Mouse (Mus musculus) frontal cortex, adult (tissue): ENCODE data around the gene Anxa4.

Source experiments
- ATAC-seq: cut with Nextera tagmentation; 2 replicates; pipeline ENCODE4 v1.9.2; 2017; ENCODE audit warnings: mild to moderate bottlenecking, moderate library complexity, mixed read lengths; ENCODE audit not compliant: low TSS enrichment

Anxa4 gene

GRCm38 (mm10) chr6:86801431-86801830, 8.0 kb upstream of the Anxa4 start:
- no peak for ATAC-seq

DNA sequence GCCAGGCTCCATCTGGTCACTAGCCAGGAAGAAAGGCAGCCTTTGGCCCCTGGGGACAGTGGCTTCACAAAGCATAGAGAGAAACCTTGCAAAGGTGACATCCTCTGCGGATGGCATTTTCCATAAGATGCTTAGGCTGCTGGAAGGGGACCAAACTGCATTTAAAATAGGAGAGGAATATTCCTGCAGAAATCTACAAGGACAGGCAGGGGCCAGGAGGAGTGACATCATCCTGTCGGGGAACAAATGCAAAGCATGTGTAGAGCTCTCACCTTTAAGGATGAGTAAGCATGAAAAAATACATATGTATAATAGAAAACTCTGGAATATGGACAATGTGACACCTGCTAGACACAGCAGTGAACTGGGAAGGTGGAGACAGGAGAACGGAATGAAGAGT, 7.1 kb upstream of the Anxa4 start:
- peak; percentile 52; the same call in 1 of the 2 replicates for ATAC-seq

DNA sequence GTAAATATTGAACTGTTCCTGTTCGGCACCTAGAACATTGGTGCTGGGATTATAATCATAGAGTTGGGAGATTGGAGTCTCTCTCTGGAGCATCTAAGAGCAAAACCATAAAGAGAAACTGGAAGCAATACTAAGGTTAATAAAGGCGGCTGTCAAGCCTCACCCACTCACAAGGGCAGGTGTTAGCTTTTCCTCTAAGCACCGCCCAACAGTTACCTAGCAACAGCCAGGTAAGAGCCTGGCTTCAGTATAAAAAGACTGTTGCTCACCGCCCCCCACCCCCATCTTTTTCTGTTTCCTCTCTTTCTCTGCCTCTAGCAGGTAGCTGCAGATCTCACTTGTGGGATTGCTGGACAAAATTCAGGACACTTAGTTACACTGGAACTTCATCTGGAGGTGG, 4.1 kb upstream of the Anxa4 start:
- no peak for ATAC-seq

DNA sequence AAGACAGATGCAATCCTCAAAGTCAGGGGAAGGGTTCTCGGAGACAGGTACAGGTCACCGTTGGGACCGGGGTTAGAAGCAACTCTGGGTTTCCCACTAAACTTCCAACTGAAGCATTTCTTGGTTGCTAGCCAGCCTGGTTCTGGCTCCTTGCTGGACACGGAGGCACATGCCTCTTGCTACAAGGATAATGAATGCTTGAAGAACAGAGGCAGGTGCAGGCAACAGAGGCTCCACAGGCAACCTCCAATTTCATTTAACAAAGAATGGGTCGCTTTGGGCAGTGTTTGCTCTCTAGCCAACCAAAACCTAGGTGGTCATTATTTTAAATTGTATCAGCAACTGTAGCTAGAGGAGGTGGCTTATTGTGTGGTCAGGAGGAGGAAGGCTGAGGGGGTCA, 573 bp upstream of the Anxa4 start:
- ATAC-seq = no peak

DNA sequence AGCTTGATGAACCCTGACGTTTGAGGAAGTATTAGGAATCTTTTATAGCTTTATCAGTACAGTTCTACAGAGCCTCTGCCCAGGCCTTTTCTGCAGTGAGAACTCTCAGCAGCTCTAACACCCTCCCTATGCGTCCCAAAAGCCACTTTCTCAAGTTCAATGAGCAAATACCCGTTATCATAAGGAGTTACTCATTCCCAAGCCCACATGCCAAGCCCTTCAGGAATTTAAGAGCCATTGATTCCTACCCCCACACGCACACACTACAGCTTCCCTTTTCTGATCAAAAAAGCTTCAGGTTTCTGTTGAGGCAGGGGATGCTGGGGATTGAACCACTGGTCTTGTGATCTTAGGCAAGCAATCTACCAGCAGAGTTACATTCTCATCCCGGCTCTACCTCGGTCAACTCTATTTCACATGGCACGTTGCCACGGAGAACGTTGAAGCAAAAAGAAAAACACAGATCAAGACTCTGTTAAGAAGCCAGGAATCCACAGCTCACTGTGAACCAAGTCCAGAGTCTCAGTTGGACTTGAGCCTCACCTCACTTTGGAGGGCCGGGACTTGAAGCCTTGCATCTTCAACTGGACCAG, 2.9 kb downstream of the Anxa4 start:
- no peak for ATAC-seq

DNA sequence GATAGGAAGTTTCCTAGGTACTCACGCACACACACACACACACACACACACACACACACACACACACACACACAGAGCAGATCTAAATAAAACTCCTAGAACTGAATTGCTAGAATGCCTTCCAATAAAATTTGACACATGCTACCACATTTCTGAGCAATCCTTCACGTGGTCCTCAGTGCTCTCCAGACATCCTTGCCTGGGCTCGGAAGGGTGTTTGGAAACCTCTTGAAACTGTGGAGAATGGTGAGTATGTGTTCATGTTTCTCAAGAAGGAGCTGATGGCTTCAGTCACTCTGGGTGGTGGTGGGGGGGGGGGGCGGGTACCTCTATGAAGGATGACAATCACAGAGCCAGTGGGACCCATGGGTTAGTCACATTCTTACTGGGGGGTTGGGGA, 5.1 kb downstream of the Anxa4 start:
- ATAC-seq = no peak

DNA sequence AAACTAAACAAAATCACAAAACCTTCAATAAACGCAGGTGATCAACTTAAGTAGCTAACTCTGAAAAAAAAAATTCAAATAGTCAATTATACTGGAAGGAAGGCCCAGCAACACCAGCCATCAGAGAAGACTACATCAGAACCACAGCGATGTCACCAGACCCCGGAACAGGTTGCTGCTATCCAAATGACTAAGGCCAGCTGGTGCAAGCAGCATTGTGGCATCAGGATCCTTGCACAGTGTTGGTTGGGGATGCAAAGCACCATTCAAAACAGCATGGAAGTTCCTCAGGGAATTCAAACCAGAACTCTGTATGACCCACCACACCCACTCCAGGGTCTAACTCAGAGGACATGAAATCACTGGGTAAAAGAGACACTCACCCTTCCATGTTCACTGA, 6.8 kb downstream of the Anxa4 start:
- ATAC-seq = no peak

GRCm38 (mm10) chr6:86784739-86785138, 8.6 kb downstream of the Anxa4 start:
- ATAC-seq = no peak

DNA sequence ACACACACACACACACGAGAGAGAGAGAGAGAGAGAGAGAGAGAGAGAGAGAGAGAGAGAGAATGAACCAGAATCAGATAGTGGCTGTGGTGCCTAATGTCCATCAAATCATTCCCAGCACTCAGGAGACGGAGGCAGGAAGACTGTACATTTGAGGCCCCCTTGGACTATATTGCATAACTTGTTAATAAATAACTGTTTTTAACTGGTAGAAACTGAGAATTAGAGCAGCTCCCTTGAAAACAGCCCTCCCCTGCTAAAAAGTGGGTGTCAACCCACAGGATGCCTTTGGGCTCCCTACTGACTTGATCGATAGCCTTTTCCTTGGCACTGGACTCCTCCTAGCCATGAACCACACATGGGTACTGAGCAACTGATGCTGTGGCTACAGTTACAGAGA, 11.0 kb downstream of the Anxa4 start:
- no peak for ATAC-seq

GRCm38 (mm10) chr6:86781361-86781957, 11.9 kb downstream of the Anxa4 start:
- ATAC-seq = peak; percentile 41; the same call in 1 of the 2 replicates

DNA sequence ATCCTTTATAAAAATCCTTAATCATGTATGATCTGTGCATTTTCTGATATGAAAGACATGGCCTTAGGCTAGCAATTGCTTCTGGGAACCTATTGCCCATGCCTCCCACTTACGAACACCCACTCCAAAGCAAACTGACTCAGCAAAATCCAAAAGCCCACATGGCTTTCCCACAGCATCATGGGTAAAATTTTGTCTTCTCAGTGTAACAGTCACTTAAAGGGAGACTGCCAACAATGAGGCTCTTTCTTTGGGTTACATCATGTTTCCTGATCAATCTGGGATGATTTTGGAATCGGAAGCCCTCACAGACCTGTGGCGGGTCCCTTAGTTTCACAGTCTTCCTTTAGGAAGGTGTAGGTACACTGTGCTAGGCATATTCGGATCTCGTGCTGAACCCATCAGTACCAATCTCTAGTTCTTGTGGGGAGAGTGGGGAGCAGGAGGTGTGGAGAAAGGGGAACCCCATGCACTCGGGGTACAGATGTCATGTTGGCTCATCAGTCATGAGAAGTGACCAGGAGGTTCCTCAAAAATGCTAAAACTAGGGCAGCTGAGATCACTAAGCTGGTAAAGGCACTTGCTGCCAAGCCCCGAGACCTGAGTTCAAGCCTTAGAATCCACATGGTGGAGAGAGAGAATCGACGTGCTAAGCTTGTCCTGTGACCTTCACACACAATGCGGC, 14.3 kb downstream of the Anxa4 start:
- no peak for ATAC-seq

GRCm38 (mm10) chr6:86777181-86777580, 16.2 kb downstream of the Anxa4 start:
- no peak for ATAC-seq

DNA sequence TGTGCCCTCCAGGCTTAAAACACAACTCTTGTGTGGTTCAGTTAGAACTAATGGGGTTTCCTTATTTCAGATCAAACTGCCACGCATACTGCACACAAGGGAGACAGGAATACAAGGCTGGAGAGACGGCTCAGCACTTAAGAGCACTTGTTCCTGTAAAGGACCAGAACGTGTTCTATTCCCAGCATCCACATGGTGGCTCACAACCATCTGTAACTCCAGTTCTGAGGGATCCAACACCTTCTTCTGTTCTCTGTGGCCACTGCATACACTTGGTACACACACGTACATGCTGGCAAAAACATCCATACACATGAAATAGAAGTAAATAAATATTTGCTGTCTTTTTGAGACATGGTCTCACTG, 16.7 kb downstream of the Anxa4 start:
- ATAC-seq = peak; percentile 66

DNA sequence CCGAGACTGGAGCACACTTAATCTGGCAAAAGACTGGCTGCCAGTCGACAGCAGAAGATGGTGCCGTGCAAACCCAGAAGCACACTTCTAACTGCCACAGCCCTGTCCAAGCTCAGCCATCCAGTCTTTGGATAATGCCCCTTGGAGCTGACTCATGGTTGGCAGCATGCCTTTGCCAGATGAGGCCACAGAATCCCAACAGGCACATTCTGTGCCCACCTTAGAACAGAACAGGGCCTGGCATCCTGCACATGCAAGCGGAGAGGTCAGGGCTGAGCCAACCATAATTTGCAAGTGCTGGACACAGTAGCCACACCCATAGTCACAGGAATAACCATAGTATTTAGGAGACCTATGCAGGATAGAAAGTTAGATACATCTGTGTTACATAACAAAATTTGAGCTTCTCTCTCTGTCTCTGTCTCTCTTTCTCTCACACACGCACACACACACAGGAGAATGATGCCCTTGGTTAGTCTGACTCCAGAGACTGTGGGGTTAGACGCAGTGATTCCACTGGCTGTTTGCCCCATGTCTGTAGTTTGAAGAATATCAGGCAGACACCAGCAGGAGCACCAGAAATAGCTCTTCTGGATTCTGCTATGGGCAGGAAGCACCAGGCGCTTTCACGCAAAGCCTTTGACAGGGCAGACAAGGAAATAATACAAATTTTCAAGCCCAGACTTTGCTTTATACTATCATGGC, 17.2 kb downstream of the Anxa4 start:
- 0 out of 2 replicates have a peak, but pooled peaks have one; percentile 11 for ATAC-seq

- ATAC-seq = no peak
Measured at GRCm38 (mm10) chr6:86774937-86775336, 18.4 kb downstream of the Anxa4 start.

GRCm38 (mm10) chr6:86773830-86774229, 19.6 kb downstream of the Anxa4 start:
- ATAC-seq = no peak

DNA sequence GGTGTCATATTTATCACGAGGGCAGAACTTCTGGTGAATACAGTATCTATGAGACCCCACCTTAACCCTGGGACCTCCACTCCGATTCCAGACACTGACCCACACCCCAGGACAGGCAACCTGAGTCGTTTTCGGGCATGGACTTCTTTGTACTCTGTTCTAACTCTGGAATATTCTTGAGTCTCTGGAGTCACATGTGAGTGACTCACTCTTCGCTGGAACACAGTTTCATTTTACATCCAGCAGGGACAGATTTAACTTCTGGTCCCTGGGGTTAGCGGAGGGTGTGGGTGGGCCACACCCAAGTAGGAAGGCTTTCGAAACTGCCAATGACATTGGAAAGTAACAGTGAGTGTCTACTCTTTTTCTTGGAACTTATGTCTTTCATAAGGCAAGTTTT, 20.8 kb downstream of the Anxa4 start:
- ATAC-seq = peak; percentile 76; the same call in 1 of the 2 replicates

DNA sequence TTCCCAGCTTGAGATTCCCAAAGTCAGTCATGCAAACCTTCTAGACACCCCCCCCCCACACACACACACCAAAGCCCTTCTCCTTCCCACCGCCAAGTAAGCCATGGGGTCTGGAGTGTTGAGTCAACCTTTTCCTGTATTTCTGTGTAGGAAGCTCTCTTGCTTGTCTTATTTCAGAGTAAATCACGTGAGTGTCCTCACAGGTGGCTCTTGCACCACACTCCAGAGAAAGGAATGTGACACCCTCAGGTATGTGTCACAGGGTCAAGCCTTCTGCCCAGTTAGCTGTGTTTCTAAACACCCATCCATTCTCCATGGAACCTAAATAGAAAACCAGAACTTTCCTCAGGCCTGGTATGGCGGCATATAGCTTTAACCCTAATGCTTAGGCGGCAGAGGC, 24.4 kb downstream of the Anxa4 start:
- ATAC-seq = no peak

DNA sequence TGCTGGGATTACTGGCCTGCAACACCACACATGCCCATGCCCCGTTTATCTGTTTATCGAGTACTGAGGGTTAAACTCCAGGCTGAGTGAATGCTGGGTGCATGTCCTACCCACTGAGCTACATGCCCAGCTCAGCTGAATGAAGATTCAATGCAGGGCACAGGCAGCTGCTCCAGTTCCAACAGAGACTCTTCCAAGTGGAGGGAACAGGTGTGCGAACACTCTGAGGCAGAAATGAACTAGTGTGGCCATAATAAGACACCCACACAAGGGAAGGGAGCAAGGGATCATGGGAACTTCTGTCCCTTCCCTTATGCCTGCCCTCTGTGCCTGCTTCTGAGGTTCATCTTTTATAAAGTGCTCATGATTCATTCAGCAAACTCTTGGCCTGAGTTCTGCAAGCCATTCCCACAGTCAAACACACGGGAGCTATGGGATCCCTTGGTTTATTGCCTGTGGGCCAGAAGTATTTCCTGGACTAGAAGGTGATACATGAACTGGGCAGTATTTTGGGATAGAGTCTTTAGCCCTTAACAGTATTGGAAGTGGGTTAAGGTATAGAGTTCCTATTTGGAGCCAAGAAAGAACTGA, 25.1 kb downstream of the Anxa4 start:
- ATAC-seq = no peak

DNA sequence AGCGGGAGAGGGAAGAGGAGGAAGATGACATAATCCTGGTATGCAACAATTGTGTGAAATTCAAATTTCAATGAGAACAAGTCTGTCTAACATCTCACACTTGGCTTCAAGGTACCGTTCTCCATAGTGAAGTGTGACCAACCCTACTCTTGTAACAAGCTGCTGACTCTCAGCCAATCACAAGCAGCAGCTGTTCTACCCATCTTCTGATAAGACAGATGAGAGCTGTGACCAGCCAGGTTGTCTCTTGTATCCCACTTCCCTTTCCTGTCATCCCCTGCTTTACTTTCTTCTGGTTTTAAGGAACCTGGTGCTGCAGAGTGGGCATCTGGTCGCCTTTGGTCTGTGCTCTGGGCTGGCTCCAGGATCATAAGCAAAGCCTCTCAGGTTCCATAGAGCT, 25.9 kb downstream of the Anxa4 start:
- ATAC-seq = no peak

DNA sequence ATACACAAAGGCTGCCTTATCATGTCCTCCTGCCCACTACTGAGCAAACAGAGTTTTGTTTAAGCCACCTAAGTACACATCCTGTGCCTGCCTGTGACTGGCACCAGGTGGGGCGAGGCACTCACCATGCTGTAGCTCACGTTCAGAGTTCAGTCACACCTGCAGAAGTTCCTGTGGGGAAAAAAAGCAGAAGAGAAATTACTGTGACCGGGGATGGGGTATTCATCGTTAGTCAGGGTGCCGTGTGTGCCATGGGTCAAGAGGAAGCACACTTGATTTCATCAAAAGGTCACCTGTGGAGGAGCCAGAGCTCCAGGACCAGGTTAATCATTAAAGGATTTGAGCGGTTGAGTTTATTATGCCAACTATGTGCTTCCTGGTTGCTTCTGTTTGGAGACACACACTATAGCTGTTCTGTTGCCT, 27.7 kb downstream of the Anxa4 start:
- no peak for ATAC-seq

DNA sequence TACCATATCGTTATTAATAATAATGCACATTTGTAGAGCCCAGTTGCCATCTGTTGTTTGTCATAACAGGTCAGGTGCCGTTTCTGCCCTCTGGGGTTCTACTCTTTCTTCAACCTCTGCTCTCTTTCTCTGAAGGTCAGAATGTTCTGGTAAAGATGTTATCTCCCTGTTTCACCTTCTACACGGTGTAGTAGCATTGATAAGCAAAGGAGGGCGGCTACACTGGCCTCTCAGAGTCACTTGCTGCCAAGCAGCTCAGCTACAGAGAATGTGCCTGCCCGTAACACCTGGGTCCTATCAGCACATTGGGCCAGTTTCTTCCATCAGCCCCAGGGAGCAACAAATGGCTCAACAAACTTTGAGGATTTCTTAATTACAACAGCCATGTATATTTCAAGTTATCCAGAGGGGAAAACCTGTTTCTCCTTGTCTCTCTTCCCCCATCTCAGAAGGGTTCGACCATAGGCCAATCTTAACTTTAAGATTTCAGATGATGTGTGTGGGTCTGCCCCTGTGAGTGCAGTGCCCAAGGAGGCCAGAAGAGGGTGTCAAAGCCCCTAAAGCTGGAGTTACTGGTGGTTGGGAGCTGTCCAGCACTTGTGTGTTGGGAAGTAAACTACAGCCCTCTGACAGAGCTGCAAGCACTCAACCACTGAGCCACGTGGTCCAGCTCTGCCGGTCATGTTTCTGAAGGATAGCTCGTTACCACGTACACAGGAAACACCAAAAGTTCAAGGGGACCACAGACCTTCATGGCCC, 39.1 kb downstream of the Anxa4 start:
- ATAC-seq = no peak
